Mouse (Mus musculus): ENCODE measurements at regions not wholly inside any gene's neighbourhood (a gene's known extent, or its start where the extent isn't known, plus 50 kb on each side); places are given as distances from the start of the nearest gene placed in this dataset.

- ATAC-seq (ENCODE audit: low FRiP score): no peak
- H3K4me3 ChIP-seq: no peak overlapping the region
- no peaks in the 10 kb centered on the region for H3K36me3 ChIP-seq
- H3K9ac ChIP-seq: no peak overlapping the region
- WGBS: 84% methylated on average over 4 of the region's 4 CpGs
- H3K4me2 ChIP-seq: no peak overlapping the region
- H3K4me1 ChIP-seq (replicated peaks): no peaks in the 10 kb centered on the region
- no peak overlapping the region for H3K27ac ChIP-seq
- no peaks in the 10 kb centered on the region for H3K27me3 ChIP-seq
- no peaks in the 10 kb centered on the region for H3K9me3 ChIP-seq
Observed at GRCm38 (mm10) chr7:95460889-95461288, 710.2 kb upstream of the Tenm4 start.

- H3K4me3 ChIP-seq: no peak overlapping the region
- 91% methylated on average over 4 of the region's 4 CpGs for WGBS
- H3K27me3 ChIP-seq: no peaks in the 10 kb centered on the region
- H3K36me3 ChIP-seq: no peaks in the 10 kb centered on the region
- H3K4me2 ChIP-seq: no peak overlapping the region
- no peak for ATAC-seq (ENCODE audit: low FRiP score)
- no peak overlapping the region for H3K27ac ChIP-seq
- no peaks in the 10 kb centered on the region for H3K9me3 ChIP-seq
- no peak overlapping the region for H3K9ac ChIP-seq
- H3K4me1 ChIP-seq (replicated peaks): no peaks in the 10 kb centered on the region
Observed at GRCm38 (mm10) chr7:95465506-95465905, 705.5 kb upstream of the Tenm4 start.

- no peak overlapping the region for H3K27ac ChIP-seq
- ATAC-seq (ENCODE audit: low FRiP score): no peak
- H3K36me3 ChIP-seq: no peaks in the 10 kb centered on the region
- H3K9ac ChIP-seq: no peak overlapping the region
- 34% methylated on average over 3 of the region's 3 CpGs for WGBS
- no peak overlapping the region for H3K4me2 ChIP-seq
- H3K4me3 ChIP-seq: no peak overlapping the region
- no peaks in the 10 kb centered on the region for H3K9me3 ChIP-seq
- no peaks in the 10 kb centered on the region for H3K27me3 ChIP-seq
- no peaks in the 10 kb centered on the region for H3K4me1 ChIP-seq (replicated peaks)
Observed at GRCm38 (mm10) chr7:95467028-95467427, 704.0 kb upstream of the Tenm4 start.

GRCm38 (mm10) chr7:95473892-95474291 lies 697.2 kb upstream of the Tenm4 start:
- no peak overlapping the region for H3K9ac ChIP-seq
- no peak overlapping the region for H3K27ac ChIP-seq
- WGBS: 82% methylated on average over 4 of the region's 4 CpGs
- no peaks in the 10 kb centered on the region for H3K9me3 ChIP-seq
- no peak for ATAC-seq (ENCODE audit: low FRiP score)
- no peaks in the 10 kb centered on the region for H3K36me3 ChIP-seq
- H3K4me2 ChIP-seq: no peak overlapping the region
- H3K4me3 ChIP-seq: no peak overlapping the region
- no peaks in the 10 kb centered on the region for H3K27me3 ChIP-seq
- H3K4me1 ChIP-seq (replicated peaks): no peaks in the 10 kb centered on the region

- ATAC-seq (ENCODE audit: low FRiP score): no peak
- no peak overlapping the region for H3K27ac ChIP-seq
- H3K9ac ChIP-seq: no peak overlapping the region
- no peak overlapping the region for H3K4me2 ChIP-seq
- no peaks in the 10 kb centered on the region for H3K27me3 ChIP-seq
- 16% methylated on average over 5 of the region's 5 CpGs for WGBS
- 0 out of 2 replicates have a peak, but pooled peaks cover 2% of the 10 kb centered on the region for H3K4me1 ChIP-seq (replicated peaks)
- no peaks in the 10 kb centered on the region for H3K36me3 ChIP-seq
- H3K4me3 ChIP-seq: no peak overlapping the region
- H3K9me3 ChIP-seq: no peaks in the 10 kb centered on the region
Observed at GRCm38 (mm10) chr7:95480121-95480726, 690.8 kb upstream of the Tenm4 start.

GRCm38 (mm10) chr7:95489666-95490065 lies 681.4 kb upstream of the Tenm4 start:
- Histone ChIP-seq H3K4me2 (no peak overlapping the region), H3K27me3 (no peaks in the 10 kb centered on the region), H3K9ac (no peak overlapping the region), H3K4me1 (replicated peaks) (no peaks in the 10 kb centered on the region), H3K9me3 (no peaks in the 10 kb centered on the region), H3K27ac (no peak overlapping the region), H3K4me3 (no peak overlapping the region), H3K36me3 (no peaks in the 10 kb centered on the region)
- peak; percentile 21; the same call in 1 of the 2 replicates for ATAC-seq (ENCODE audit: low FRiP score)
- WGBS: 3% methylated on average over 4 of the region's 4 CpGs

- Histone ChIP-seq H3K9ac (no peak overlapping the region), H3K4me3 (no peak overlapping the region), H3K4me2 (no peak overlapping the region), H3K4me1 (replicated peaks) (no peaks in the 10 kb centered on the region), H3K36me3 (no peaks in the 10 kb centered on the region), H3K27me3 (no peaks in the 10 kb centered on the region), H3K9me3 (no peaks in the 10 kb centered on the region), H3K27ac (no peak overlapping the region)
- 54% methylated on average over 1 of the region's 1 CpGs for WGBS
- ATAC-seq (ENCODE audit: low FRiP score): no peak
Observed at GRCm38 (mm10) chr7:95494793-95495192, 676.3 kb upstream of the Tenm4 start.

- ATAC-seq (ENCODE audit: low FRiP score): no peak
Observed at GRCm38 (mm10) chr7:95502959-95503358, 668.1 kb upstream of the Tenm4 start.

GRCm38 (mm10) chr7:95547256-95547655 lies 623.8 kb upstream of the Tenm4 start:
- no peak overlapping the region for H3K27ac ChIP-seq
- H3K9ac ChIP-seq: no peak overlapping the region
- 71% methylated on average over 3 of the region's 3 CpGs for WGBS
- no peaks in the 10 kb centered on the region for H3K27me3 ChIP-seq
- H3K36me3 ChIP-seq: no peaks in the 10 kb centered on the region
- no peak overlapping the region for H3K4me2 ChIP-seq
- no peak overlapping the region for H3K4me3 ChIP-seq
- no peaks in the 10 kb centered on the region for H3K9me3 ChIP-seq
- no peaks in the 10 kb centered on the region for H3K4me1 ChIP-seq (replicated peaks)
- no peak for ATAC-seq (ENCODE audit: low FRiP score)

More at GRCm38 (mm10) chr7:95502959-95503358, 668.1 kb upstream of the Tenm4 start:
- H3K4me1 ChIP-seq (replicated peaks): 0 out of 2 replicates have a peak, but pooled peaks cover 6% of the 10 kb centered on the region
- 6% methylated on average over 6 of the region's 6 CpGs for WGBS
- no peaks in the 10 kb centered on the region for H3K9me3 ChIP-seq
- H3K27me3 ChIP-seq: no peaks in the 10 kb centered on the region
- H3K9ac ChIP-seq: no peak overlapping the region
- H3K4me3 ChIP-seq: no peak overlapping the region
- H3K27ac ChIP-seq: no peak overlapping the region
- H3K4me2 ChIP-seq: no peak overlapping the region
- no peaks in the 10 kb centered on the region for H3K36me3 ChIP-seq

- no peak for ATAC-seq (ENCODE audit: low FRiP score)
- no peaks in the 10 kb centered on the region for H3K9me3 ChIP-seq
- whole genome bisulfite sequencing: 73% methylated on average over 3 of the region's 3 CpGs
- no peak overlapping the region for H3K9ac ChIP-seq
- H3K4me1 ChIP-seq (replicated peaks): no peaks in the 10 kb centered on the region
- no peaks in the 10 kb centered on the region for H3K27me3 ChIP-seq
- no peak overlapping the region for H3K4me3 ChIP-seq
- no peak overlapping the region for H3K27ac ChIP-seq
- H3K36me3 ChIP-seq: no peaks in the 10 kb centered on the region
- no peak overlapping the region for H3K4me2 ChIP-seq
Observed at GRCm38 (mm10) chr7:95550099-95550498, 620.9 kb upstream of the Tenm4 start.

GRCm38 (mm10) chr7:95551798-95552387 lies 619.2 kb upstream of the Tenm4 start:
- H3K4me1 ChIP-seq (replicated peaks): no peaks in the 10 kb centered on the region
- no peaks in the 10 kb centered on the region for H3K27me3 ChIP-seq
- H3K9me3 ChIP-seq: no peaks in the 10 kb centered on the region
- H3K4me2 ChIP-seq: no peak overlapping the region
- H3K27ac ChIP-seq: no peak overlapping the region
- WGBS: 90% methylated on average over 3 of the region's 3 CpGs
- no peak for ATAC-seq (ENCODE audit: low FRiP score)
- no peak overlapping the region for H3K9ac ChIP-seq
- H3K4me3 ChIP-seq: no peak overlapping the region
- H3K36me3 ChIP-seq: no peaks in the 10 kb centered on the region

GRCm38 (mm10) chr7:95558589-95558988 lies 612.5 kb upstream of the Tenm4 start:
- no peak for ATAC-seq (ENCODE audit: low FRiP score)
- Histone ChIP-seq H3K36me3 (no peaks in the 10 kb centered on the region), H3K9ac (no peak overlapping the region), H3K9me3 (no peaks in the 10 kb centered on the region), H3K4me3 (no peak overlapping the region), H3K4me2 (no peak overlapping the region), H3K4me1 (replicated peaks) (no peaks in the 10 kb centered on the region), H3K27ac (no peak overlapping the region), H3K27me3 (no peaks in the 10 kb centered on the region)
- WGBS: 74% methylated on average over 2 of the region's 2 CpGs

GRCm38 (mm10) chr7:95578633-95579032 lies 592.4 kb upstream of the Tenm4 start:
- Histone ChIP-seq H3K36me3 (no peaks in the 10 kb centered on the region), H3K9me3 (no peaks in the 10 kb centered on the region), H3K4me1 (replicated peaks) (no peaks in the 10 kb centered on the region), H3K27me3 (no peaks in the 10 kb centered on the region), H3K4me3 (no peak overlapping the region), H3K27ac (no peak overlapping the region), H3K9ac (no peak overlapping the region), H3K4me2 (no peak overlapping the region)
- ATAC-seq (ENCODE audit: low FRiP score): no peak
- WGBS: 94% methylated on average over 2 of the region's 2 CpGs
